Mouse (Mus musculus): Measurements from ENCODE around the gene Psma6.

GRCm38 (mm10) chr12:55463992-55464845 lies 80.2 kb downstream of the Psma6 start:
- TF ChIP-seq POLR2A (IDR thresholded peaks at IDR 0.05; ENCODE audit: low read depth, low read length) (no peak), CTCF (IDR thresholded peaks at IDR 0.05; ENCODE audit: borderline replicate concordance, insufficient read depth, low read length) (no peak)
